In the genomic region with DNA sequence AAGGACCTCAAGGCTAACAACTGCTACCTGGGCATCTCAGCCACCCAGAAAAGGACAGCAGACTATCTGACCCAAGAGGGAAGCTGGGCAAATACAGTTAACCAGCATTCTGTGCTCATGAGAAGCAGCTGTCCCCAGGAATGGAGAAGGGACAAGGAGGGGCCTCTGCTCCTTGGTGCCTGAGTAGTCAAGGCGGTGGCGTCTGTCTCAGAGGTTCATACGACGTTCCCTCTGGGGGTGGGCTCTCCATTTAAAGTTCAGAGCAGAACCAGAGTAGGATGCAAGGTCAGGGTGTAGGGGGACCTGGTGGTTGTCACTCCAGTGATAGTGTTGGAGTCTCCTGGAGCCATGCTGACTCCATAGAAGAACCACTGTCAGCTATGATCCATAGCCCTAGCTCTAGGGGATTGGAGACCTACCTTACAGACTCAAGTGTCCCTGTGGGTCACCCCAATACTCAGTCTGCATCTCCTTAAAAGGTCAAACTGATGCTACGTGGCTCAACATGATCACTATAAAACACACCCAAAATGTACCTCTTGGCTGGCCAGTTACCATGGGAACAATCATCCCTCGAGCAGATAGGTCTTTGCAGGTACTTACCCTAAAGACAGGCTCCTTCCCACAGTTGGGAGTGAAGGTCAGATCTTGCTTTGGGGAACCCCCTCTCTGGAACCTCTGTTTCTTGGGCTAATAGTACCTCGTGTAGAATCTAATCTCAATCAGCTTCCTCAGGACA, we compare ENCODE assay signal across 1 mouse cellular context.
TF ChIP-seq lines count a peak whose summit lies in the region.

No protein-coding gene starts in this region.

TF ChIP-seq in MEL, 35 proteins besides CTCF, POLR2A, EP300 and RAD21:
- no peak for TF ChIP-seq GATA1 (IDR thresholded peaks at IDR 0.05; ENCODE audit: low read depth, low read length)
- TF ChIP-seq POLR2AphosphoS2 (IDR thresholded peaks at IDR 0.05; ENCODE audit: low read length), result peak; percentile 82; the same call in 1 of the 2 replicates
- no peak for TF ChIP-seq UBTF (IDR thresholded peaks at IDR 0.05; ENCODE audit: borderline replicate concordance, insufficient read depth, low read depth, low read length)
- no peak for TF ChIP-seq MEF2A (IDR thresholded peaks at IDR 0.05; ENCODE audit: extremely low read depth, insufficient replicate concordance, low read depth, low read length, poor library complexity, severe bottlenecking)
